Mouse (Mus musculus) urinary bladder, postnatal 36 days (tissue): ENCODE results near the gene Naxd.

Experiments used
- DNase-seq, 2 experiments: peaks; one replicate each; pipeline ENCODE4 v3.0.0; 2022; ENCODE audit warnings: low spot score in 2 of 2, mixed read lengths in 1 of 2

Gene Naxd

DNA sequence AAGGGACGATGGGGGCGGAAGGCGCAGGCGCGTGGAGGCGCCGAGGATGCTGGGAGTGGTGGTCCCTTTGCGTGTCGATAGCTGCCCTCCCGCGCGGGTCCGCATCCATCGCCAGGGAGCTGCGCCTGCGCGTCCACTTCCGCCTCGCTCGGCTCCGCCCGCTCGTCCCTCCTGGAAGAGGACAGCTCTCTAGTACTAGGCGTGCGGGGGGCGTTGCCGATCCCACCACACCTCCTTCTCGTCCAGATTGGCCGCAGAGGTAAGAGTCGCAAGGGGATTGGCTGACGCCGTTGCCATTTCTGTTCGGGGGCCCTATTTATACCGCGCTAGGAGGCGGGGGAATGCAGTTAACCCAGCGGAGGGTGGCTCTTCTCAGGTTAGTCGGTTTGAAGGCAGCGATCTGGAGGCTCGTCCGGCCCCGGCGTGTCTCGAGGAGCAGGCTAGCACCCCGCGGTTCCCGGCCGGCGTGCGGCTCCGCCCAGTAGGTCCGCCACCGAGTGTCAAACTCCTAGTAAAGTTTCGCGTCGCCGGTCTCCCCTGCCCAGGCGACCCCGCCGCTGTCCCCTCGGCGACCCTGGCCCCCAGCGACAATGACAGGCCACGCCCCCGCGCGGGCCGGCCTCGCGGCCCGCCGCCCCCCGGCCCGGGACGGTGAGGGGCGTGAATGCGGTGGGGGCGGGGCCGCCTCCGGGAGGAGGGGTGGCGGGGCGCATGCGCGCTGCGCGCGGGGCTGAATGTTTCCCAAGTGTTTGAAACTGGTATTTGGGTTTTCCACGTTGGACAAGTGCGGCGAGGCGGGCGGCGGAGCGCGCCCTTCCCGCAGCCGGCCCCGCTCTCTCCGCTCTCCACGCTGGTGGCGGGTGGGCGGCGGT, 58.6 kb downstream of the Naxd start:
- peak; percentile 97 to 99 for DNase-seq

DNA sequence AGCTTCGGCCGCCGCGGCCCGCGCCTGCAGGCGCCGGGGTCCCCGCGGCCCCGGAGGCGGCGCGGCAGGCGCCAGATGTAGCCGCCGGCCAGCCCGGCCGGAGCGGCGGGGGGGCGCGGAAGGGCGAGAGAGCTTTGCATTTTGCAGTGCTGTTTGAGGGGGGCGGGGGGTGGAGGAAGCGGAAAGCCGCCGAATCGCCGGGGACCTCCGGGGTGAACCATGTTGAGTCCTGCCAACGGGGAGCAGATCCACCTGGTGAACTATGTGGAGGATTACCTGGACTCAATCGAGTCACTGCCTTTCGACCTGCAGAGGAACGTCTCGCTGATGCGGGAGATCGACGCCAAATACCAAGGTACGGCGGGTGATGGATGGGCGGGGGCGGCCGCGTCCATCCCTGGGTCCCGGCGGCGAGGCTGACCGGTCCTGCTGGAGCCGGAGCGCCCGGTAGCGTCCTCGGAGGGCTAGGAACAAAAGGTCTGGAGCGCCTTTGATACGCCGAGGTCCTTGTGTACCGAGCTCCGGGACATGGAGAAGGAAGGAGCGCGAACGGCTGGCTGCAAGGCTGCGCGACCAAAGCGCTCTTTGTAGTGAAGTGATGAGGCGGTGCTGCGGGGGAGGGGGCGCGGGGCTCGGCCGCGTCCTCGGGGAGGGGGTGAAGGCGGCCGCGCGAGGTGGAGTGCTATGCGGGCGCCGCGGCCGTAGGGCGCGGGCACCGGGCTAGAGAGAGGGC, 59.6 kb downstream of the Naxd start:
- peak; percentile 32 to 43 for DNase-seq

DNA sequence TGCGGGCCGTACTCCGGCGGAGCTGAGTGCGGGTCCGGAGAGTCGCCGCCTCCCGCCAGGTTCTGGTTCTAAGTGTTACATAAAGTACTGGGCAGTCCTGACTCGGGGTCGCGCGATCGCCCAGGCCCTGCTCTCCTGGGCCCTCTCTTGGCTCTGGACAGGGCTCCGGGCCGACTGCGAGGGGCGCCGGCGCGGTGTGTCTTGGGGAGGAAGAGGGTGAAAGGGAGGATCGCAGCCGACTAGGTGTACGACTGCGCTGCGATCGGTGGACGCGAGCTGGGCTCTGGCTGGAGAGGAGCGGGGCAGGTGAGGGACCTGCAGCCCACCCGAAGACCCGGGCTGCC, 60.1 kb downstream of the Naxd start:
- no peak for DNase-seq

DNA sequence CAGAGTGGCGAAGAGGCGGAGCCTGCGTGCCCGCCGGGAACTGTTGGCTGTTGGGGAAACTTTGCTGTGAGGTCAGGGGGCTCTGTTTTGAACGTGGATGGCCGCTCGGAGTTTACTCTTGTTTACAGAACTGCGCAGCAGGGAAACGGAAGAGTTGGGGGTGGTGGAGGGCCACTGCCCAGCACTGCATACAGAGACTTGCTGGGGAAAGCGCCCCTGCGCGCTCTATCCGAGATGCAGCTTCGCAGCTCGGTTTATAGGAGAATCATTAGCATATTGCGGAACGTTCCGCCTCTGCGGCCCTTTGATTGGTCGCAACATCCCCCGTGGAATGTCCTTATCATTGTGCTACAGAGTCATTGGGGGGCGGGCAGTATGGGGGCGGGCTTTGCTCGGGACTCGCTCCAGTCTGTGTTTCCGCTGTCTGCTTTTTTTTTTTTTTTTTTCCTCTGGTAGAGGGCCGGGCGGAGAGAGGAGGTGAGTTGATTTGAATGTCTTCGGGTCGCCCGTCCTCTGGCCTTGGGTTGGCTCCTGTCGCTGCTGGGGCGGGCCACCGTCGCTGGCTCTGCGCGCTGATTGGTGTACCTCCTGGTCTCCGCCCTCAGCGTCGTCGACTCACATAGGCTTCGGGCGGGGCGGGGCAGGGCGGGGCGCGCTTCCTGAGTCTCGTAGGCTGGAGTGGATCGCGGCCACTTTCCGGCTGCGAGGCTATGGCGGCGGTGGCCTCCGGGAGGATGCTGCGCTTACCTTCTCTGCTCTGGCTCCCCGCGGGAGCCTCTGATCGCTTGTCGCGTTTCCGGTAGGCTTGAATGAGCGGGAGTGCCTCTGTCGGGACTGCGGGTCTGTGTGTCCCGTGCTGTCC, 60.7 kb downstream of the Naxd start:
- DNase-seq: peak; percentile 92 to 97

- no peak for DNase-seq
These were observed 62.2 kb downstream of the Naxd start for GRCm38 (mm10) chr8:11559511-11559910.

- DNase-seq: no peak
These were observed 62.9 kb downstream of the Naxd start for GRCm38 (mm10) chr8:11560220-11560619.

DNA sequence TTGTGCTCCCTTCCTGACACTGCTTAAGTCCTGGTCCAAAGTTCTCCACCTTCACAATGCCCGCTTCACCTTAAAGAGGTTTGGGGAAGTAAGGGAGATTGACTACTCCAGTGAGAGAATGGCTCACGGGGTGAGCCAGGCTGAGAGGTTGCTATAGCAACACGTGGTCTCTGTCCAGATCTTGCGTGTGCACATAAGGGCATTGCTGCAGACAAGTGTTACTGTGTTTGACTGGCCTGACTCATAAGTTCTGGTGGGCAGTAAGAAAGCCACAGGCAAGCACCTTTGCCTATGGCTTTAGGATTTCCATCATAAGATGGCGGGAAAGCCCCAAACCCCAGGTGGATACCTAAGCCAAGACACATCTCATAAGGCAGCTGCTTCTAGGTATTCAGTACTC, 66.9 kb downstream of the Naxd start:
- DNase-seq: no peak
